Mouse (Mus musculus) heart, embryonic 14.5 days (tissue): ENCODE data around the gene Proser2. TPM values are rescaled to one million over a fixed set of nuclear protein-coding genes. Genes with fewer than 3 reads are reported as not detected.
A peak's percentile ranks its signal among the peaks of the same experiment; 100 is the strongest.

Source experiments
- ATAC-seq: fragments of 200-750 bp; cut with Nextera tagmentation; 2 replicates; pipeline ENCODE4 v1.8.0; 2017; ENCODE audit warnings: low read depth, moderate TSS enrichment; ENCODE audit not compliant: insufficient number of reproducible peaks, insufficient read depth, low FRiP score
- H3K27ac ChIP-seq, 2 experiments: fragments of 200-500 bp in 1 of 2; fragments of 300-500 bp in 1 of 2; sonication (generic) in 1 of 2; replicated peaks in 1 of 2; 2 replicates each; pipeline ENCODE4 v1.5.1; 2012 to 2014; ENCODE audit warnings: low read depth in 2 of 2, low read length in 2 of 2, control low read depth in 1 of 2, mild to moderate bottlenecking in 1 of 2, mixed read lengths in 1 of 2; ENCODE audit not compliant: control insufficient read depth in 1 of 2, insufficient read depth in 1 of 2
- H3K27me3 ChIP-seq: fragments of 300-500 bp; sonication (generic); 2 replicates; pipeline ENCODE4 v1.6.1; 2014; ENCODE audit warnings: mild to moderate bottlenecking, low read length, control low read depth; ENCODE audit not compliant: control insufficient read depth, insufficient read depth
- H3K36me3 ChIP-seq: fragments of 300-500 bp; sonication (generic); 2 replicates; pipeline ENCODE4 v1.6.1; 2014; ENCODE audit warnings: mild to moderate bottlenecking, control low read depth, low read length, mixed read lengths; ENCODE audit not compliant: control insufficient read depth, insufficient read depth
- H3K4me1 ChIP-seq, 2 experiments: fragments of 200-500 bp in 1 of 2; fragments of 300-500 bp in 1 of 2; sonication (generic) in 1 of 2; 2 replicates each; pipeline ENCODE4 v1.6.1; 2012 to 2014; ENCODE audit warnings: low read length in 2 of 2, control low read depth in 1 of 2, mixed read lengths in 1 of 2; ENCODE audit not compliant: control insufficient read depth in 2 of 2, insufficient read depth in 2 of 2
- H3K4me2 ChIP-seq: fragments of 300-500 bp; sonication (generic); 2 replicates; pipeline ENCODE4 v1.6.1; 2014; ENCODE audit warnings: mild to moderate bottlenecking, low read length
- H3K4me3 ChIP-seq, 2 experiments: fragments of 200-500 bp in 1 of 2; fragments of 300-500 bp in 1 of 2; sonication (generic) in 1 of 2; 2 replicates each; pipeline ENCODE4 v1.5.1; 2012 to 2014; ENCODE audit warnings: low read length in 2 of 2, mild to moderate bottlenecking in 2 of 2, control low read depth in 1 of 2, low read depth in 1 of 2, moderate library complexity in 1 of 2; ENCODE audit not compliant: control insufficient read depth in 1 of 2, insufficient read depth in 1 of 2
- H3K9ac ChIP-seq: fragments of 300-500 bp; sonication (generic); 2 replicates; pipeline ENCODE4 v1.6.1; 2014; ENCODE audit warnings: mild to moderate bottlenecking, low read length
- H3K9me3 ChIP-seq: fragments of 300-500 bp; sonication (generic); 2 replicates; pipeline ENCODE4 v1.6.1; 2016; ENCODE audit warnings: low read length, control low read depth; ENCODE audit not compliant: control insufficient read depth
- WGBS: fragments of 180-500 bp; shearing (Covaris S2); extraction: QIAGEN DNeasy Blood & Tissue Kit; methylation state at CpG from one replicate; pipeline ENCODE4 v1.1.7; 2014; 5-methylcytosine and 5-hydroxymethylcytosine counted together
- polyA plus RNA-seq: library from polyadenylated mRNA; unstranded; fragments of >200 nt; fragmentation: Nextera tagmentation; extraction: Ambion mirVana; gene quantifications from 2 replicates; pipeline ENCODE4 v1.2.1, GENCODE M21; 2014

Gene Proser2
- polyA plus RNA-seq, 1 experiment from 2014 or later: 11.3 TPM

DNA sequence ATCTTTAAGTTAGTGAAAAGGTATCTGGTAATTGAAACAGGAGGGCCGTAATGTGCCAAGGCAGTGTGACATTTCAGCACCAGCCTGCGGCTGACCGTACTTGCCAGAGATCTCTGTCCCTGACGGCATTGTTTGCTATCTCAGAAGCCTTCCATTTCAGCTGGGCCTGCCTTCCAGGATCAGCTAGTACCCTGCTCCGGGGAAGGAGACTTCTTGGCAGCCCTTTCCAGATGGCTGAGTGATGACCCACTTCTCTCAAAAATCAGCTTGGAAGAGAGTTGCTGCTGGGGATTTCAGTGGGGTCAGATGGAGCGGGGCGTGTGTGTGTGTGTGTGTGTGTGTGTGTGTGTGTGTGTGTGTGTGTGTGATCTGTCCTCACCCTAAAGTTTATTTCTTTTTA is 16.9 kb upstream of the Proser2 start:
- Histone ChIP-seq H3K4me1 (no peaks in the 10 kb centered on the region), H3K4me2 (no peak overlapping the region), H3K36me3 (no peaks in the 10 kb centered on the region), H3K9me3 (no peaks in the 10 kb centered on the region), H3K9ac (no peak overlapping the region), H3K27ac (no peak overlapping the region), H3K4me3 (no peak overlapping the region), H3K27me3 (no peaks in the 10 kb centered on the region)
- no peak for ATAC-seq
- WGBS: 69% methylated on average over 7 of the region's 7 CpGs

DNA sequence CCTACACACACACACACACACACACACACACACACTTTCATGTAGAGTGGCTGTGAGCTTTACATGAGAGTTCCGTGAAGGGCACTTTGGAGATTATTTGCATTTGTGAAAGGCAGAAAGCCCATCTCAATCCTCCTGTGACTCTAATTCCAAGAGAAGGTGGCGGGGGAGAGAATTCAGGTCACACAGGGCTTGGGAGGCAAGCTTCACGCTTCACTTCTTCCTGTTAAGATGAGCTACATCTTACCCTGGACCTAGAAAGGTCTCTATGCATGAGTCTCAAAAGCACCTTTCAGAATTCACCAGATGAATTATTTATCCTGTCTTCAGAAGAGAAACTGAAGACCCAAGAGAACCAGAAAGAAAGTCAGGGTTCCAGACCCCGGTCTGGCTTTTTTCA is 16.2 kb upstream of the Proser2 start:
- no peak overlapping the region for H3K27ac ChIP-seq
- H3K4me3 ChIP-seq: no peak overlapping the region
- WGBS: 86% methylated on average over 4 of the region's 4 CpGs
- no peak for ATAC-seq
- H3K4me1 ChIP-seq: no peaks in the 10 kb centered on the region
- H3K27me3 ChIP-seq: no peaks in the 10 kb centered on the region
- H3K9ac ChIP-seq: no peak overlapping the region
- H3K9me3 ChIP-seq: no peaks in the 10 kb centered on the region
- no peak overlapping the region for H3K4me2 ChIP-seq
- H3K36me3 ChIP-seq: no peaks in the 10 kb centered on the region

DNA sequence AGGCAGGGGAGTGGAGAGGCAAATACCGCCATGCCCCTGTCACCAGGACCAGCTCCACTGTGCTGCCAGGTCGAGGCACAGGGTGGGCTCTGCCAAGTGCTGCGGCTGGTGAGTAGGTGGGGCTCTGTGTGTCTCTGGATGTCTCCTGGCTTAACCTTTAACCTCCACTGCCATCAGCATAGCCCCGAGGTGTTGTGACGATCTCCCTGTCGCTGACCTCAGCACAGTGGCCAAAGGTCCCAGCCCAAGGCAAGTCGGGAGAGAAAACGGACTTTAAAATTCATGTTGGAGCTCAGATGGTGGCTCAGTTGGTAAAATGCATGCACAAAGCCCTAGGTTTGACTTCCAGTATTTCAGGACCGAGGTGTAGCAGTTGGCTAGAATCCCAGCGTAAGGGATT is 15.6 kb upstream of the Proser2 start:
- Histone ChIP-seq H3K4me3 (no peak overlapping the region), H3K9me3 (no peaks in the 10 kb centered on the region), H3K36me3 (no peaks in the 10 kb centered on the region), H3K27ac (no peak overlapping the region), H3K9ac (no peak overlapping the region), H3K4me2 (no peak overlapping the region), H3K4me1 (no peaks in the 10 kb centered on the region), H3K27me3 (no peaks in the 10 kb centered on the region)
- 80% methylated on average over 10 of the region's 10 CpGs for WGBS
- no peak for ATAC-seq

GRCm38 (mm10) chr2:6142915-6143654 is 13.1 kb upstream of the Proser2 start:
- WGBS: 76% methylated on average over 16 of the region's 16 CpGs
- Histone ChIP-seq H3K4me1 (no peaks in the 10 kb centered on the region), H3K36me3 (no peaks in the 10 kb centered on the region), H3K4me2 (no peak overlapping the region), H3K27ac (no peak overlapping the region), H3K9ac (no peak overlapping the region), H3K27me3 (no peaks in the 10 kb centered on the region), H3K4me3 (no peak overlapping the region), H3K9me3 (no peaks in the 10 kb centered on the region)
- ATAC-seq: no peak

DNA sequence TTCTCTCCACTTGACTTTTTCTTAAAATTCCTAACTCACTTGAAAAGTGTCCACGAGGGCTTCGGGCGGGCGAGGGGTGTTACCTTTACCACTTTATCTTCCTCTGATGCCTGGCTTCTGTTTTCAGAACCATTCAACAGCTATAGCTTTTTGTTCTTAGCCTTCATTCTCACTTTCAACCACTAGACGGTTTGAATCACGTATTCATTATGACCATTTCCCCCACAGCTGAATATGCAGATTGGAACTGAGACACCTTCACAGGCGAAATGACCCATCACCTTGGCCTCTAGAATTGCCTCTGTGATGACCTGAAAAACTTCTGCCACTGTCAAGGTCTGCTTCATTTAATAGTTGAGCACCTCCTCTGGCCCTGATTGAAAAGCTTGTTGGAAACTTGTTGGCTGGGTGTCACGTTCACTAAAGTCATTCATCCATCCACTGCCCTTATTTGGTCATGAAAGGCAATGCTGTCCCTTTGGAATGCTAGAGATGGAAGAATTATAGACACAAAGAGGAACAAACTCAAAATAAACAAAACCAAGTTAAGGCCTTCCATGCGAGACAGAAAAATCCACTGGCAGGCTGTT is 10.7 kb upstream of the Proser2 start:
- no peak overlapping the region for H3K27ac ChIP-seq
- no peak overlapping the region for H3K4me2 ChIP-seq
- H3K9me3 ChIP-seq: no peaks in the 10 kb centered on the region
- WGBS: 71% methylated on average over 9 of the region's 9 CpGs
- no peaks in the 10 kb centered on the region for H3K4me1 ChIP-seq
- no peak overlapping the region for H3K9ac ChIP-seq
- ATAC-seq: no peak
- H3K4me3 ChIP-seq: no peak overlapping the region
- H3K27me3 ChIP-seq: no peaks in the 10 kb centered on the region
- no peaks in the 10 kb centered on the region for H3K36me3 ChIP-seq

GRCm38 (mm10) chr2:6133871-6134270 is 3.9 kb upstream of the Proser2 start:
- ATAC-seq: no peak
- Histone ChIP-seq H3K27me3 (no peaks in the 10 kb centered on the region), H3K4me3 (no peak overlapping the region), H3K36me3 (no peaks in the 10 kb centered on the region), H3K4me1 (peaks cover 0 to 2% of the 10 kb centered on the region in 2 experiments; a peak in 1 of 4 replicates), H3K9ac (no peak overlapping the region), H3K4me2 (no peak overlapping the region), H3K9me3 (no peaks in the 10 kb centered on the region), H3K27ac (no peak overlapping the region)
- WGBS: 85% methylated on average over 19 of the region's 19 CpGs

GRCm38 (mm10) chr2:6128881-6129280 is 1.1 kb downstream of the Proser2 start:
- peaks cover 5 to 16% of the 10 kb centered on the region in 2 experiments for H3K4me1 ChIP-seq
- H3K27me3 ChIP-seq: peaks cover 3% of the 10 kb centered on the region; the same call in 1 of the 2 replicates
- peak overlapping the region; percentile 78 for H3K4me2 ChIP-seq
- H3K4me3 ChIP-seq: peak overlapping the region; percentile 74 to 86
- whole genome bisulfite sequencing: 28% methylated on average over 8 of the region's 8 CpGs
- ATAC-seq: no peak
- no peaks in the 10 kb centered on the region for H3K9me3 ChIP-seq
- peak overlapping the region; percentile 77 for H3K9ac ChIP-seq
- no peaks in the 10 kb centered on the region for H3K36me3 ChIP-seq
- no peak overlapping the region for H3K27ac ChIP-seq
